Mouse (Mus musculus) right cerebral cortex, postnatal 36 days (tissue): ENCODE measurements at regions not wholly inside any gene's neighbourhood (a gene's known extent, or its start where the extent isn't known, plus 50 kb on each side); places are given as distances from the start of the nearest gene placed in this dataset.
A peak's percentile ranks its signal among the peaks of the same experiment; 100 is the strongest.

Experiments
- DNase-seq, 2 experiments: peaks; one replicate each; pipeline ENCODE4 v3.0.0; 2022; ENCODE audit warnings: low spot score in 2 of 2, mixed read lengths in 1 of 2

DNA sequence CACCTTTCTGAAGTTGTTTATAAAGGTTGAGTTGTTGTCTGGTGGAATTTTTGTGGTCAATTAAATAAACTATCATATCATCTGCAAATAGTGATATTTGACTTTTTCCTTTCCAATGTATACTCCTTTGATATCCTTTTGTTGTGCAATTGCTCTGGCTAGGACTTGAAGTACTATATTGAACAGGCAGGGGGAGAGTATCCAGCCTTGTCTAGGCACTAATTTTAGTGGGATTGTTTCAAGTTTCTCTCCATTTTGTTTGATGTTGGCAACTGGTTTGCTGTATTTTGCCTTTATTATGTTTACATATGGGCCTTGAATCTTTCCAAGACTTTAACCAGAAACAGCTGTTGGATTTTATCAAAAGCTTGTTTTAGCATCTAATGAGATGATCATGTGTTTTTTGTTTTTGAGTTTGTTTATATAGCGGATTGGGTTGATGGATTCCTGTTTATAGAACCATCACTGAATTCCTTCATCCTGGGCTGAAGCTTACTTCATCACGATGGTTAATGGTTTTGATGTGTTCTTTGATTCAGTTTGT lies 383.3 kb downstream of the Amd2 start:
- DNase-seq: no peak

DNA sequence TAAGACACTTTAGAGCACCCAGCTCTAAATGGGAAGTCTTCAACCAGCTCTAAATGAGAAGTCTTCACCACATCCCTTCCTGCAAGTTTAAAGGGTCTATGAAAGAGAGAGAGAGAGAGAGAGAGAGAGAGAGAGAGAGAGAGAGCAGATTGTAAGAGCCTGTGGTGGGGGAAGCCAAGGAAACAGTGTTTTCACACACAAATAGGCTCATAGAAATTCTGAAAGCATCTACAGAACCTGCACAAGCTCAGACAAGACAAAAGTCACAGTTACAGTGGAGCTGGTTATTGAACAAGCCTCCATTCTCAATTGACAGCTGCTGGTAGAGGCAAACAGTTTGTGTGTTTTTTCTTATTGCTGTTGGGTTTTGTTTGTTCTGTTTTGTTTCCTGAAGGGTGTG lies 412.9 kb downstream of the Amd2 start:
- DNase-seq: no peak

DNA sequence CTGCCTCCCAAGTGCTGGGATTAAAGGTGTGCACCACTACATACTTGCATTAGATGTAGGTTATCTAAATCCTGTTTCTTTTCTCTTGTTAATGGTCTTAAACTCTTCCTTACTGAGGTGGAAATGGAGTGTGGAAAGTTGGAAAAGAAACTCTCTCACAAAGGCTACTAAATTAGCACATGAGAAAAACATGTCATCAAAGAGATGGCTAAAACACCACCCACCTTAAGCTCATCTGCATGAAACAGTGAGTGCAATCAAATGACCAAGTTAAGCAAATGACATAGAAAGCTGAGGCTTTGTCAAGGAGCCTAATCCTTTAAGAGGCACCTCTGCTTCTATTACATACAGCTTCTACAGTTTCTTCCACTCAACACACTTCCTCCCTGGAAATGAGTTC lies 446.6 kb downstream of the Amd2 start:
- DNase-seq: no peak

DNA sequence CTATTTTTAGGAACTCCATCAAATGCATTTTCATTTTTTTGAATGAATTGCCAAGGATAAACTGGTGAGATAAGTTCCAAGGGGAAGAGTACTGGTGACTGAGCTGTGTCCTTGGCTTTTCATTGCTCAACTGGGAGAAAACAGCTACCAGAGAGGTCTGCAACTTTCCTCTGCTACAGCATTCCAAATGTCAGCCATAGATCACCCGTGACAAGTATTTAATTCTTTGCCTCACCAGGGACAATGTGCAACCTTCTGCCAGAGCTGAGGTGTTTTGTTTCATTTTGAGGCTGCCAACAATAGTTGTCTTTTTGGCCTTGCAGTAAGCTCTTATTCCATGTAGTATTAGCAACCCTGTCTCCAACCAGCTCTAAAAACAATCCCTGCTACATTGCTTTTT lies 475.3 kb downstream of the Amd2 start:
- DNase-seq: no peak

DNA sequence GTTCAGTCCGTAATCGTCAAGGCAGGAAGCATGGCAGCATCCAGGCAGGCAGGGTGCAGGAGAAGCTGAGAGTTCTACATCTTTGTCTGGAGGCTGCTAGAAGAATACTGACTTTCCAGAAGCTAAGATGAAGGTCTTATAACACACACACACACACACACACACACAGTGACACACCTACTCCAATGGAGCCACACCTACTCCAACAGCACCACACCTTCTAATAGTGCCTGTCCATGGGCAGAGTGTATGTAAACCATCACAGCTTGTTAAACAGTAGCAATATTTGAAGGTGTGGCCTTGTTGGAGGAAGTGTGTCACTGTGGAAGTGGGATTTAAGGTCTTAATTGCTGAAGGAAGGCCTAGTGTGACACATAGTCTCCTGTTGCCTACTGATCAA lies 476.4 kb downstream of the Amd2 start:
- no peak for DNase-seq

DNA sequence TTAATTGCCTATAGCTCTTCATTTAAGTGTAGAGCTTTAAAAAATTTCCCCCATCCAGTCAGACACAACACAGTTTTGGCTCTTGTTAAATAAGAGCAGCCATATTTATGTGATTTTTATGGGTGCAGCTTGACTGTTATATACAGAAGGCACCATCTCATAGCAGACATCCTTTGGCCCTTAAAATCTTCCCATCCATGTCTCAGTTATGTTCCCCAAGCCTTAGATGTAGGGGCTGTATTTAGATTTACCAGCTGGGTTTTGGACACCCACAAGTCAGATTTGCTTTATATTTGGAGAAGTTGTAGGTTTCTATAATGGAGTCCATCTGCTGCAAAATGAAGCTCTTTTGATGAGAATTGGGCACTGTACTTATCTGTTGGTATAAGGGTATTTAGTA lies 482.2 kb downstream of the Amd2 start:
- DNase-seq: peak in 1 of 2 experiments; percentile 1
